Mouse (Mus musculus) Patski (cell line): Measurements from ENCODE around the gene Trmt13. TPM values are rescaled to one million over a fixed set of nuclear protein-coding genes. Genes with fewer than 3 reads are reported as not detected.
"Not testable (repeated sequence)": the region's sequence is repeated elsewhere in the genome, so short reads cannot be mapped to it uniquely, and the experiment has no call there.

Experiments used
- ATAC-seq: fragments of 100-300 bp; one replicate; pipeline ENCODE4 v1.8.0; 2021
- CTCF ChIA-PET: fragments of 350-600 bp; sonication (Branson Sonifier 250); formaldehyde crosslinking; loops from one replicate; lab custom pipeline; 2022; ENCODE audit warnings: inconsistent platforms; lab: Charles Lee
- POLR2A ChIA-PET: fragments of 350-600 bp; sonication (Branson Sonifier 250); formaldehyde crosslinking; loops from one replicate; lab custom pipeline; 2022; ENCODE audit warnings: antibody characterized with exemption, inconsistent platforms; lab: Charles Lee
- DNase-seq: peaks from one replicate; pipeline ENCODE4 v3.0.0-alpha.2; 2011; ENCODE audit warnings: low read depth, low spot score
- H3K27me3 ChIP-seq: fragments of 371-371 bp; one replicate; pipeline ENCODE4 v1.5.1; 2021
- CTCF ChIP-seq: fragments of 100-300 bp; IDR thresholded peaks from one replicate; pipeline ENCODE4 v1.5.1; 2021
- in situ Hi-C: fragments of 300-500 bp; cut with MboI; formaldehyde crosslinking; loops from 3 replicates; pipeline ENCODE4 v1.11.1; 2018; ENCODE audit warnings: low pct_unique_long_range_greater_than_20kb, mixed read lengths
- polyA plus RNA-seq: library from polyadenylated mRNA; unstranded; gene quantifications from one replicate; pipeline ENCODE4 v1.2.3, GENCODE M21; 2021

The Trmt13 gene
- polyA plus RNA-seq, result 26.4 TPM

GRCm38 (mm10) chr3:116614295-116614892 is at the start of gene Trmt13:
Trmt13 (minus strand) TSS chr3:116614587.
- no peak for TF ChIP-seq CTCF
- in situ Hi-C loops, result no loop called here
- no peak for DNase-seq
- POLR2A ChIA-PET, result no interaction called here
- peak; percentile 83 for ATAC-seq
- H3K27me3 ChIP-seq, result no peaks in the 10 kb centered on the region
- CTCF ChIA-PET, result interaction anchor here (0.9 to 2.4 kb wide), 11 partner anchors 10 to 137 kb away, joined by 3 to 10 read pairs (median 4); partner anchors contain the start of gene Sass6

- ChIA-PET POLR2A (interaction anchor here (1.9 kb wide), 1 partner anchor 49 kb away, joined by 6 read pairs; no protein-coding TSS in a partner anchor), CTCF (interaction anchor here (1.0 to 1.9 kb wide), 3 partner anchors 9 to 22 kb away, joined by 3 to 5 read pairs (median 3); no protein-coding TSS in a partner anchor)
- TF ChIP-seq CTCF, result no peak
- in situ Hi-C loops, result no loop called here
- no peaks in the 10 kb centered on the region for H3K27me3 ChIP-seq
- ATAC-seq (peak; percentile 97), DNase-seq (peak; percentile 81)
Observed at GRCm38 (mm10) chr3:116662463-116662863, 48.1 kb upstream of the Trmt13 start, which contains the start of gene Mfsd14a. Mfsd14a (minus strand) TSS chr3:116662677.

GRCm38 (mm10) chr3:116661870-116662414 is 47.6 kb upstream of the Trmt13 start:
- DNase-seq (peak; percentile 43), ATAC-seq (peak; percentile 70)
- in situ Hi-C loops, result no loop called here
- no peak for TF ChIP-seq CTCF
- ChIA-PET POLR2A (no interaction called here), CTCF (interaction anchor here (1.0 kb wide), 1 partner anchor 9 kb away, joined by 3 read pairs; no protein-coding TSS in a partner anchor)
- H3K27me3 ChIP-seq, result no peaks in the 10 kb centered on the region

GRCm38 (mm10) chr3:116661288-116661869 is 47.0 kb upstream of the Trmt13 start:
- no peaks in the 10 kb centered on the region for H3K27me3 ChIP-seq
- in situ Hi-C loops, result no loop called here
- no peak for DNase-seq
- ChIA-PET CTCF (interaction anchor here (0.6 to 1.4 kb wide), 6 partner anchors 10 to 329 kb away, joined by 3 to 4 read pairs (median 3); no protein-coding TSS in a partner anchor), POLR2A (interaction anchor here (0.6 to 0.8 kb wide), 3 partner anchors 63 to 87 kb away, joined by 4 to 8 read pairs (median 5); partner anchors contain the start of gene Sass6)
- TF ChIP-seq CTCF, result no peak
- no peak for ATAC-seq

- no peak for TF ChIP-seq CTCF
- no peaks in the 10 kb centered on the region for H3K27me3 ChIP-seq
- DNase-seq (no peak), ATAC-seq (no peak)
- in situ Hi-C loops, result no loop called here
- CTCF ChIA-PET, result interaction anchor here (0.7 to 2.3 kb wide), 7 partner anchors 10 to 79 kb away, joined by 3 to 12 read pairs (median 4); no protein-coding TSS in a partner anchor
- POLR2A ChIA-PET, result interaction anchor here (0.6 kb wide), 1 partner anchor 76 kb away, joined by 8 read pairs; no protein-coding TSS in a partner anchor
Observed at GRCm38 (mm10) chr3:116659856-116660430, 45.6 kb upstream of the Trmt13 start.

- ChIA-PET POLR2A (no interaction called here), CTCF (interaction anchor here (1.3 to 2.3 kb wide), 2 partner anchors 9 to 40 kb away, joined by 3 to 12 read pairs; no protein-coding TSS in a partner anchor)
- DNase-seq, result no peak
- H3K27me3 ChIP-seq, result no peaks in the 10 kb centered on the region
- in situ Hi-C loops, result no loop called here
- TF ChIP-seq CTCF, result no peak
- ATAC-seq, result no peak
Observed at GRCm38 (mm10) chr3:116658928-116659565, 44.7 kb upstream of the Trmt13 start.

GRCm38 (mm10) chr3:116656184-116656965 is 42.0 kb upstream of the Trmt13 start:
- no peak for ATAC-seq
- no peak for DNase-seq
- POLR2A ChIA-PET, result no interaction called here
- in situ Hi-C loops, result no loop called here
- TF ChIP-seq CTCF, result no peak
- CTCF ChIA-PET, result no interaction called here
- no peaks in the 10 kb centered on the region for H3K27me3 ChIP-seq

- H3K27me3 ChIP-seq, CTCF ChIA-PET, DNase-seq, POLR2A ChIA-PET, ATAC-seq, in situ Hi-C loops: not testable (repeated sequence)
Observed at GRCm38 (mm10) chr3:116654051-116654450, 39.7 kb upstream of the Trmt13 start.

- ChIA-PET POLR2A (interaction anchor here (1.1 kb wide), 1 partner anchor 17 kb away, joined by 4 read pairs; no protein-coding TSS in a partner anchor), CTCF (no interaction called here)
- ATAC-seq, result no peak
- H3K27me3 ChIP-seq, result no peaks in the 10 kb centered on the region
- DNase-seq, result no peak
- in situ Hi-C loops, result no loop called here
- no peak for TF ChIP-seq CTCF
Observed at GRCm38 (mm10) chr3:116653278-116653945, 39.0 kb upstream of the Trmt13 start.
